Mouse (Mus musculus): Measurements from ENCODE around the gene Ush1c.

DNA sequence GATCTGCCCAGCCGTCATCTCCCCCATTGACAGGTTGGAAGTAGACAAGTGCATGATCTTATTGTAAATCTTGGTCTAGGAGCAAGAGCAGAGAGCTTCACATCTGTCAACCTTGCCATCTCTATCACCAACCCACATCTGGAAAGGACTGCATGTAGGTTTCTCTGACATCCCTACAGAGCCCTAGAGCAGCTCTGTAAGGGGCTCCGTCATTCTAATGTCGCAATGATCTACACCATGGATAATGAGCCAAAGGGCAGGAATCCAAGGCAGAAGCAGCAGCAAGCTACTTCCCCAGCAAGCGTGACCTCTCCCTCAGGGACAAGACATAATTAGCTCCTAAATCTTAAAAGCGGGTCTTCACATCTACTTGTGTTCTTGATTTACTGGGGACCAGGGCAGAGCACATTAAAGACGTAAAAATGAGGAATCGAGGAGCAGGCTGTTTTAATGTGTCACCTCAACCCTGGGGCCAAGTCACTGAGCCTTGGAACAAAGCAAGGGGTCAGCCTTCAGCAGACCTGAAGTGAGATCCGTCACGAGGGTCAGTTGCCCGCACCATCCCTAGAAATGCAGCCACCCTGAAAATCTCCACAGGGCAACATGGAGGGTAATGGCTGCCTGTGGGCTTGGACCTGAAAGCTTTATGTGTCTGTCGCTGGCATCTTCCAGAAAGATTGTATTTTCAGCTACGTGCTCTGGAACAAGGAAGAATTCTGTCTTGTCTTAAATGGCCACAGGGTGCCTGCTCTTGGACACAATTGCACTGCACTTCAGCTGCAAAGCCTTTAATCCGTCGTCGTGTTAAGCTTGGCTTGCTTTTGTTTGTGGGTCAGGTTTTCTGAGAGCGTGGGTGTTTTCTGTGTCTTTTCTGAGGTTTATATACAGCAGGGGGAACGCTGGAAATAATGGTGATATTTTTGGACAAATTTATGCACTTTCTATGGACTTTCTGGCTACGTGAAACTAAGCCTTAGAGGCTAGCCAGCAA, 83.5 kb downstream of the Ush1c start:
- TF ChIP-seq POLR2A (IDR thresholded peaks at IDR 0.05; ENCODE audit: borderline replicate concordance, extremely low read depth, low read depth, low read length) (no peak), CTCF (IDR thresholded peaks at IDR 0.05; ENCODE audit: insufficient read depth, low read length) (no peak)

Measured in lung, adult 2 months (tissue).